Mouse (Mus musculus): ENCODE data around the gene Ufm1. TPM values are rescaled to one million over a fixed set of nuclear protein-coding genes. Genes with fewer than 3 reads are reported as not detected.

The Ufm1 gene
- polyA plus RNA-seq, 1 experiment from 2014 or later = 96.3 TPM

- Histone ChIP-seq H3K27ac (ENCODE audit: low read length) (no peak overlapping the region), H3K4me2 (replicated peaks; ENCODE audit: low read depth, low read length) (no peak overlapping the region), H3K9me3 (ENCODE audit: low read length) (no peaks in the 10 kb centered on the region), H3K27me3 (ENCODE audit: insufficient read depth, low read length) (no peaks in the 10 kb centered on the region), H3K4me3 (ENCODE audit: low read length) (no peak overlapping the region), H3K9ac (replicated peaks; ENCODE audit: low read length) (no peak overlapping the region), H3K4me1 (ENCODE audit: insufficient read depth, low read length) (no peaks in the 10 kb centered on the region), H3K36me3 (ENCODE audit: insufficient read depth, low read length) (no peaks in the 10 kb centered on the region)
- ATAC-seq (ENCODE audit: low FRiP score, low TSS enrichment) = no peak
- WGBS = 65% methylated on average over 4 of the region's 4 CpGs
Observed at GRCm38 (mm10) chr3:53847726-53848125, 15.9 kb downstream of the Ufm1 start.

- Histone ChIP-seq H3K4me3 (ENCODE audit: low read length) (no peak overlapping the region), H3K27me3 (ENCODE audit: insufficient read depth, low read length) (no peaks in the 10 kb centered on the region), H3K4me1 (ENCODE audit: insufficient read depth, low read length) (no peaks in the 10 kb centered on the region), H3K4me2 (replicated peaks; ENCODE audit: low read depth, low read length) (no peak overlapping the region), H3K9ac (replicated peaks; ENCODE audit: low read length) (no peak overlapping the region), H3K9me3 (ENCODE audit: low read length) (no peaks in the 10 kb centered on the region), H3K36me3 (ENCODE audit: insufficient read depth, low read length) (no peaks in the 10 kb centered on the region), H3K27ac (ENCODE audit: low read length) (no peak overlapping the region)
- 75% methylated on average over 7 of the region's 7 CpGs for WGBS
- ATAC-seq (ENCODE audit: low FRiP score, low TSS enrichment) = no peak
Observed at GRCm38 (mm10) chr3:53846206-53846928, 17.3 kb downstream of the Ufm1 start.

- no peak within 1 kb of the TSS for H3K27ac ChIP-seq (ENCODE audit: low read length)
- H3K4me1 ChIP-seq (ENCODE audit: insufficient read depth, low read length) = no peaks in the 10 kb centered on the region
- ATAC-seq (ENCODE audit: low FRiP score, low TSS enrichment) = no peak
- H3K9ac ChIP-seq (replicated peaks; ENCODE audit: low read length) = no peak within 1 kb of the TSS
- no peak within 1 kb of the TSS for H3K4me3 ChIP-seq (ENCODE audit: low read length)
- no peaks in the 10 kb centered on the region for H3K36me3 ChIP-seq (ENCODE audit: insufficient read depth, low read length)
- H3K4me2 ChIP-seq (replicated peaks; ENCODE audit: low read depth, low read length) = no peak within 1 kb of the TSS
- 87% methylated on average over 2 of the region's 2 CpGs for WGBS
- no peaks in the 10 kb centered on the region for H3K27me3 ChIP-seq (ENCODE audit: insufficient read depth, low read length)
- no peaks in the 10 kb centered on the region for H3K9me3 ChIP-seq (ENCODE audit: low read length)
Observed at GRCm38 (mm10) chr3:53844786-53845185, 18.8 kb downstream of the Ufm1 start, which contains the start of gene Gm10985. TSS of gene Gm10985 (plus strand) at chr3:53845086.

GRCm38 (mm10) chr3:53834238-53834637 lies 29.4 kb downstream of the Ufm1 start:
- H3K9ac ChIP-seq (replicated peaks; ENCODE audit: low read length) = no peak overlapping the region
- ATAC-seq (ENCODE audit: low FRiP score, low TSS enrichment) = no peak
- H3K9me3 ChIP-seq (ENCODE audit: low read length) = no peaks in the 10 kb centered on the region
- H3K4me3 ChIP-seq (ENCODE audit: low read length) = no peak overlapping the region
- H3K36me3 ChIP-seq (ENCODE audit: insufficient read depth, low read length) = no peaks in the 10 kb centered on the region
- 90% methylated on average over 2 of the region's 2 CpGs for WGBS
- H3K27me3 ChIP-seq (ENCODE audit: insufficient read depth, low read length) = no peaks in the 10 kb centered on the region
- H3K4me2 ChIP-seq (replicated peaks; ENCODE audit: low read depth, low read length) = no peak overlapping the region
- no peaks in the 10 kb centered on the region for H3K4me1 ChIP-seq (ENCODE audit: insufficient read depth, low read length)
- H3K27ac ChIP-seq (ENCODE audit: low read length) = no peak overlapping the region

GRCm38 (mm10) chr3:53813421-53813977 lies 50.1 kb downstream of the Ufm1 start:
- Histone ChIP-seq H3K9me3 (ENCODE audit: low read length) (no peaks in the 10 kb centered on the region), H3K36me3 (ENCODE audit: insufficient read depth, low read length) (no peaks in the 10 kb centered on the region), H3K27ac (ENCODE audit: low read length) (no peak overlapping the region), H3K4me3 (ENCODE audit: low read length) (no peak overlapping the region), H3K4me2 (replicated peaks; ENCODE audit: low read depth, low read length) (no peak overlapping the region), H3K4me1 (ENCODE audit: insufficient read depth, low read length) (no peaks in the 10 kb centered on the region), H3K9ac (replicated peaks; ENCODE audit: low read length) (no peak overlapping the region), H3K27me3 (ENCODE audit: insufficient read depth, low read length) (no peaks in the 10 kb centered on the region)
- 22% methylated on average over 7 of the region's 7 CpGs for WGBS
- ATAC-seq (ENCODE audit: low FRiP score, low TSS enrichment) = peak; percentile 96

Other genes with a start within 250 kb of the Ufm1 start
- 15.1 and 15.6 TPM in 2 replicates for gene Frem2, start 206.5 kb downstream of the Ufm1 start, polyA plus RNA-seq (2015; fragmentation: Nextera tagmentation; extraction: Ambion mirVana)
- gene Gm10985, start 18.7 kb downstream of the Ufm1 start, polyA plus RNA-seq (2015; fragmentation: Nextera tagmentation; extraction: Ambion mirVana) = not detected in 2 replicates